Mouse (Mus musculus) Patski (cell line): Measurements from ENCODE around the gene Col27a1. TPM values are rescaled to one million over a fixed set of nuclear protein-coding genes. Genes with fewer than 3 reads are reported as not detected.
"Not testable (repeated sequence)": the region's sequence is repeated elsewhere in the genome, so short reads cannot be mapped to it uniquely, and the experiment has no call there.

ENCODE experiments used
- ATAC-seq: fragments of 100-300 bp; one replicate; pipeline ENCODE4 v1.8.0; 2021
- CTCF ChIA-PET: fragments of 350-600 bp; sonication (Branson Sonifier 250); formaldehyde crosslinking; loops from one replicate; lab custom pipeline; 2022; ENCODE audit warnings: inconsistent platforms; lab: Charles Lee
- POLR2A ChIA-PET: fragments of 350-600 bp; sonication (Branson Sonifier 250); formaldehyde crosslinking; loops from one replicate; lab custom pipeline; 2022; ENCODE audit warnings: antibody characterized with exemption, inconsistent platforms; lab: Charles Lee
- DNase-seq: peaks from one replicate; pipeline ENCODE4 v3.0.0-alpha.2; 2011; ENCODE audit warnings: low read depth, low spot score
- H3K27me3 ChIP-seq: fragments of 371-371 bp; one replicate; pipeline ENCODE4 v1.5.1; 2021
- CTCF ChIP-seq: fragments of 100-300 bp; IDR thresholded peaks from one replicate; pipeline ENCODE4 v1.5.1; 2021
- in situ Hi-C: fragments of 300-500 bp; cut with MboI; formaldehyde crosslinking; loops from 3 replicates; pipeline ENCODE4 v1.11.1; 2018; ENCODE audit warnings: low pct_unique_long_range_greater_than_20kb, mixed read lengths
- polyA plus RNA-seq: library from polyadenylated mRNA; unstranded; gene quantifications from one replicate; pipeline ENCODE4 v1.2.3, GENCODE M21; 2021

Gene Col27a1
- polyA plus RNA-seq, 1 experiment from 2014 or later = 4.2 TPM

DNA sequence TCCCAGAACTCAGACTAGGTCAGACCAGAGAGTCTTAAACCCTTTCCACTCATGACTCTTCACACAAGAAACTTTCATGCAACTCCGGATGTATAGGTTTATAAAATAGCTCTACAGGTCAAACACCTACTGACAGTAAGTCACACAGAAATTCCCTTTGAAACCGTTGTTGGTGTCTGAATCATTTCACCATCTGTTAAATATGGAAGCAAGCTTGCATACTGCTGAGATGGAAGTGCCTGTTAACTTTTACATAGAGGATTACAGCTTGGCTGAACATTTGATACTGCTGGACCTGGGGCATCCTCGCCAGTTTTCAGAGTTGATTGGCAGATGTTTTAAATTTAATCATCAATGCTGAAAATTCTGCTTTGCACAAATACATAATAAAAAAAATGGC lies 82.5 kb downstream of the Col27a1 start:
- DNase-seq = no peak
- TF ChIP-seq CTCF = no peak
- in situ Hi-C loops = no loop called here
- H3K27me3 ChIP-seq = no peaks in the 10 kb centered on the region
- ChIA-PET POLR2A (no interaction called here), CTCF (no interaction called here)
- no peak for ATAC-seq

DNA sequence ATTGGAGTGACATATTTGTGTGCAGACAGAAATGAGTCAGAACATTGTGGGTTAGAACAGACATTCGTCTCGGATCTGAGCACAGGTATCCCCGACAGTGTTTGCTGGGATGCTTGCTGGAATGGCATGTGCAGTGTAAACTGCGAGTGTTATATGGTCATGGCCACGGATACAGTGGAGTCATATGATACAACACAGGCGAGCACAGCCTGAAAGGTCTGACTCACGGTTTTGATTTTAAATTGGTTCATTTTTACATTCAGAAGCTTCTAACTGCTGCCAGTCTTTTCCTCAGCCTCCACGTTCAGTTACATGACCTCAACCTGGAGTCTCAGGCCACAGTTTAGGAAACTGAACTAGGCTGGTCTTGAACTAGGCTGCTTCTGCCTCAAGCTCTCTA lies 83.1 kb downstream of the Col27a1 start:
- ChIA-PET CTCF (interaction anchor here (1.0 kb wide), 1 partner anchor 80 kb away, joined by 3 read pairs; no protein-coding TSS in a partner anchor), POLR2A (no interaction called here)
- in situ Hi-C loops = no loop called here
- DNase-seq (no peak), ATAC-seq (no peak)
- no peaks in the 10 kb centered on the region for H3K27me3 ChIP-seq
- no peak for TF ChIP-seq CTCF

DNA sequence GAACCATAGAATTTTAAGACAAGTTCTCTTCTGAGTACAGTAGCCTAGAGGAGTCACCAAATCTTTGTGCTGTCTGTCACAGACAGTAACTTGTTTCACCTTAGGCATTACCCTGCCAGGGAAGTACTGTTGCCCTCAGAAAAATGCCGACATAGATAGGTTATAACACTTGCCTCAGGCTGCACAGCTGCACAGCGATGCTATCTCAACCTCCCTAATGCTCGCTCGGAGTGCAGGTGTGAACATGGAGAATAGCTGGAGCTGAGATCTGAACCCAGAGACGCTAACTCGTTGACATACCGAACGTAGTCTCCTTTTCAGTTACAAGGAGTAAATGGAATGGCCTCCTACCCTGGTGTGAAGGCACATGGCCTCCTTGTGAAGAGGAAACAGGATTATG lies 84.4 kb downstream of the Col27a1 start:
- no peak for TF ChIP-seq CTCF
- in situ Hi-C loops = no loop called here
- ATAC-seq = no peak
- ChIA-PET CTCF (interaction anchor here (1.0 kb wide), 1 partner anchor 82 kb away, joined by 3 read pairs; no protein-coding TSS in a partner anchor), POLR2A (no interaction called here)
- no peak for DNase-seq
- H3K27me3 ChIP-seq = no peaks in the 10 kb centered on the region

DNA sequence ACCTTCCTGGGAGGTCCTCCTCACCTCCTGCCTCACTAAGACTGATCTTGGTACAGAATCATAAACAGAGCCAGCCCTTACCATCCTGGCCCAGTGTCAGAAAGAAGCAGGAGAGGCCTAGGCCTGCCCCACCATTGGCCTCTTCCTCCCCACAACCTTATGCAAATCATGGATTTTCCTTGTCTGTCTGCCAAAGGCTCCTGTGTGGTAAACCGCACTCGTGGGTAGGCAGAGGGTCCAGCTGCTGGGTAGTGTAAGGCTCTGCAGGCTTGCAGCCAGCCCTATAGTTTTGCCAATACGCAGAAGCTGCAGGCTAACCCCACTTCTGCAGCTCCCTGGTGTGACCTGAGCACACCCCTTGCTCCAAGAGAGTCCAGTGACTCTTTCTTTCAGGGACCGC lies 88.8 kb downstream of the Col27a1 start:
- ChIA-PET POLR2A (no interaction called here), CTCF (no interaction called here)
- no peak for ATAC-seq
- TF ChIP-seq CTCF = no peak
- in situ Hi-C loops = no loop called here
- no peak for DNase-seq
- no peaks in the 10 kb centered on the region for H3K27me3 ChIP-seq

DNA sequence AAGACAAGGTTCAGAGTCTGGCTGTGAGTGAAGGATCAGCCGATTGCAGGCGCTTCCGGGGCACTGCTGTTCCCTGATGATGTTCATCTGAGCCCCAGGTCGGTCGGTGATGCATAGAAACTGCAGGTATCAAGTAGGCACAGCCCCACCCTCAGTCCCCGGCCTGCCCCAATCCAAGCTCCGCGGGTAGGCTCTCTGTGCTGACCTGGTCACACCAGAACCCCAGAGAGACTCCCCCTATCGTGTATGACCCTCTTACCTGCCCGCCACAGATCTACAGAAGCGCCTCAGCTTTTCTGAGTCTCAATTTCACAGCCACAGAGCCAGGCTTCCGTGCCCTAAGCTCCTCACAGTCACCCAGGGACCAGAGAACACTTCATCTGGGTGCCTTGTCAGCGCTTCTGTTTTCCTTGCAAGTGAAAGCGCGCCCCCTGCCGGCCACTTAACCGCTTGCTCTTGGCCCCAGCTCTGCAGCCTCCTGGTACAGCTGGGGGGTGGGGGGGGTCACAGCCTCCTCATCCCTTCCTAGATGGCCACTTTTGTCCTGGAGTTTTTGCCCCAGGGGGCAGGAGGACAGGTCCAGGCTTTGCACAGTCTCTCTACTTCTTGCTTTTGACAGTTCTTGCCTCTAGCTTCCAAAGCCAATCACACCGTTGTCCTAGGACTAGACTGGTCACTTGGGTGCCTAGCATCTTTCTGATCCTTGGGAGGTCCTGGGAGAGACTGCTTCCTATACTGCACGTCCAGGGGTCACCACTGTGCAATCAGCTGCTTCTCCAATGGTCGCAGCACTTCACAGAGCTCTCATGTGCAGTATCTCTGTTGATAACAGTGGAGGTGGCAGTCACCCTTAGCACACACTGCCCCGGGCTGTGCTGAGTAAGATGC lies 93.6 kb downstream of the Col27a1 start:
- ATAC-seq = no peak
- no peak for TF ChIP-seq CTCF

DNA sequence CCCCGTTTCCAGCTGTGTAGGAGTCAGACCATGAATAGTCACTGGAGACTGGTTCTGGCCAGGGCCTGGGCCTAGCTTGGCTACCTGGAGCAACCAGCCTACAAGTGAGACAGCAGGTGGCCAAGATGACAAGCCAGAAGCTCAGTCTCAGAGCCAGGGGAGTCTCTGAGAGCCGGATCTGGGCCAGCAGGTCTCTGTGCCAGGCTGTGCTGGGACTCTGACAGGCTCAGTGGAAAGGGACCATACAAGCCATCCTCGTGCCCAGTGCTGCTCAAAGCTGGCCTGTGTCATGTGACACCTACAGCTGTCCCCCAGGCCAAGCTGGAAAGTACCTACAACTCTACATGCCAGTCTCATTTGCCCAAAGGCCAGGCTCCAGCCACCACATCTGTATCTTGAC lies 94.5 kb downstream of the Col27a1 start:
- ChIA-PET CTCF (interaction anchor here (1.2 to 2.7 kb wide), 5 partner anchors 56 to 96 kb away, joined by 3 to 20 read pairs (median 5); no protein-coding TSS in a partner anchor), POLR2A (no interaction called here)
- DNase-seq = no peak
- H3K27me3 ChIP-seq = no peaks in the 10 kb centered on the region
- ATAC-seq = no peak
- TF ChIP-seq CTCF = no peak
- in situ Hi-C loops = loop anchor here (5.0 kb wide), 1 partner anchor 91 kb away; no protein-coding TSS in a partner anchor

More for the DNA sequence above, 93.6 kb downstream of the Col27a1 start:
- H3K27me3 ChIP-seq = no peaks in the 10 kb centered on the region
- DNase-seq = no peak
- ChIA-PET CTCF (interaction anchor here (0.7 to 2.7 kb wide), 12 partner anchors 8 to 126 kb away, joined by 3 to 20 read pairs (median 4); no protein-coding TSS in a partner anchor), POLR2A (interaction anchor here (1.2 kb wide), 1 partner anchor 91 kb away, joined by 3 read pairs; no protein-coding TSS in a partner anchor)
- in situ Hi-C loops = loop anchor here (5.0 kb wide), 1 partner anchor 90 kb away; no protein-coding TSS in a partner anchor

DNA sequence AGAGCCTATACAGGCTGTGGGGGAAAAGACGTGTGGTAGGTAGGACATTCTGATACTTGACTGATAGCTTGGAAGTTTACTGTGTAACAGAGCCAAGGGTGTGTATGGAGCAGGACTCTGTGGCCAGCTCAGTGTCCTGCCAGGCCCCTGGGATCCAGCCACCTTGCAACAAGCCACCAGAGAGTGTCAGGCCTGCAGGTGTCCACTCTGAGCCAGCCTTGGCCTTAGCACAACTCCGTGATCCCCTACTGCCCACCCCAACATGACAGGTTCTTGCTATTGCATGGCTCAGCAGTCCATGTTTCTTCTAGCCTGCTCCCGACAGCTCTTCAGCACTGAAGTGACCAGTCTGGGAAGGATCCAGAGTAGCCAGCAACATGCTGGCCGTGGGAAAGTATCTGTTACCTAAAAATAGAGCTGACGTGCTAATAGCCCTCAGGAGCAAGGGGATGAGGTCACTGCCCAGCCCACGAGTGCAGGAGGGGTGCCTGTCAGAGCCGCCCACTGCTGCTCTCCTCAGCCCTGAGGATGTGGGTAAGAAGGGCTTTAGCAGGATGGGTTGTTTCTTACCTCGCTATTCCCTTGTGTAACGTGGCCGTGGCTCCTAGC lies 96.5 kb downstream of the Col27a1 start:
- ChIA-PET CTCF (interaction anchor here (1.0 to 2.4 kb wide), 3 partner anchors 39 to 108 kb away, joined by 3 to 13 read pairs (median 3); partner anchors contain the start of gene Col27a1), POLR2A (no interaction called here)
- ATAC-seq (peak; percentile 74), DNase-seq (no peak)
- H3K27me3 ChIP-seq = no peaks in the 10 kb centered on the region
- in situ Hi-C loops = no loop called here
- TF ChIP-seq CTCF = no peak

DNA sequence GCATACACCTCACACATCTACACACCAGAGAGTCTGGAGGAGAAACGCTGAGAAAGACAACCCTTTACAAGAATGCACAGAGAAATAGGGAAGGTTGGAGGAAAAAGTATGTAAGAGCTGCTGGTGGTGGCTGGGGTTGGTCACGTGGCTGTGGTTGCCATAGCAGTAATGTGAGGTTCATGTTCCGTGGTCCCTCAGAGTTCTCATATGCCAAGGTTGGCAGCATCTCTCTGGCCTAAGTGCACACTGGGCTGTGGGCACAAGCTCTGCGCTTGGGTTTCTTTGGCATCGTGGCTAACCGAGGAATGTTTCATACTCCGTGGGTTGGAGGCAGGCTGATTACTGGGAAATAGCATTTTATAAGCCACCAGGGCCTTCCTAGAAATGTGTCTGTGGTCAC lies 97.6 kb downstream of the Col27a1 start:
- ChIA-PET CTCF (interaction anchor here (1.0 to 2.4 kb wide), 3 partner anchors 51 to 110 kb away, joined by 3 to 13 read pairs (median 3); partner anchors contain the start of gene Col27a1), POLR2A (interaction anchor here (0.6 kb wide), 1 partner anchor 122 kb away, joined by 3 read pairs; no protein-coding TSS in a partner anchor)
- in situ Hi-C loops = no loop called here
- ATAC-seq (no peak), DNase-seq (no peak)
- H3K27me3 ChIP-seq = no peaks in the 10 kb centered on the region
- TF ChIP-seq CTCF = no peak

DNA sequence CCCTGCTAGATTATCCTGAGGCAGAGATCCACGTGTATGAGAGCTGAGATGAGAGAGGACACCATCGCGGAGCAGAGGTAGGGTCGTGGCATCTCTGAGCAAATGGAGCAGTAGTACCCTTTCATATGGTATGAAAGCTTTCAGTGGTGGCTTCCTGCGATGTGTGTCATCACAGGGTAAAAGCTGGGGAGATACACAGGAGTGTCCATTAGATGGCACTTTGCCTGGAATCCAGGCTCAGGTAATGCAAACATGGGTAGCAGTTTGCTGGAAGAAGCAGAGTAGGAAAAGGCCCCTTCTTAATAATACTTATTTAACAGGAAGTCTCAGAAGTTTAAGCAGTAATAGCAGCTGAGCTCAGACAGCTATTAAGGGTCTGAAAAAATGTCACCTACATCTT lies 100.3 kb downstream of the Col27a1 start:
- no peaks in the 10 kb centered on the region for H3K27me3 ChIP-seq
- no peak for ATAC-seq
- CTCF ChIA-PET = interaction anchor here (1.5 to 2.2 kb wide), 2 partner anchors 92 to 99 kb away, joined by 4 to 9 read pairs; no protein-coding TSS in a partner anchor
- in situ Hi-C loops = no loop called here
- TF ChIP-seq CTCF = no peak
- POLR2A ChIA-PET = no interaction called here
- no peak for DNase-seq

DNA sequence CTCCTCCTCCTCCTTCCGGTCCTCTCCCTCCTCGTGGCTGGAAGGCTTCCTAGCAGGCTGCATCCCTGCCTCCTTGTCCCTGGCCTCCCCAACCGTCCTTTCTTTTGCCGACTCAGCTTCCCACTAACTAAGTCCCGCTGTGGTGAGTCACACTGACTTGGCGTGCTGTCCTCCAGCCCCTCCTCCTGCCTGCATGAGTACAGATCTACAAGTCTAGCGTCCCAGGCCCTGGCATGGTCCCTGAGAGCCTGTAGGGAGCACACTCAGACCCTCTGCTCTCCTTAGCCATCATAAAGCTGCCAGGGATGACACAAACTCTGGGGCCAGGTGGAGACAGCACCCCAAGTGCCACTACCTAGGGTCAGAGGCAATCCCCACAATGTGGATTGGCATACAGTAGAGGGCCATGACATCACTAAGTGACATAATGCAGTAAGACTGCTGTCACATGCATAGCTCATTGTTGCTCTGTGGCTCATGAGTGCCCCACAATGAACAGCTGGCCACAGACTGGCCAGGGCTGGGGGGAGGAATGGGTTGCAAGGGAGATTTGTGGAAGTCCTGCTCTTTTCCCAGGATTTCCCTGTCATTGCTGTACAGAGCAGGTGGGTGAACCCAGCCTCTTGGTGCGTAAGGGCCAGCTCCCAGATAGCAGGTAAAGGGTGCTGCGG lies 102.4 kb downstream of the Col27a1 start:
- POLR2A ChIA-PET = no interaction called here
- in situ Hi-C loops = loop anchor here (5.0 kb wide), 1 partner anchor 154 kb away; no protein-coding TSS in a partner anchor
- no peaks in the 10 kb centered on the region for H3K27me3 ChIP-seq
- TF ChIP-seq CTCF = no peak
- CTCF ChIA-PET = interaction anchor here (1.2 to 1.3 kb wide), 3 partner anchors 9 to 148 kb away, joined by 3 read pairs; no protein-coding TSS in a partner anchor
- peak; percentile 65 for ATAC-seq
- no peak for DNase-seq

DNA sequence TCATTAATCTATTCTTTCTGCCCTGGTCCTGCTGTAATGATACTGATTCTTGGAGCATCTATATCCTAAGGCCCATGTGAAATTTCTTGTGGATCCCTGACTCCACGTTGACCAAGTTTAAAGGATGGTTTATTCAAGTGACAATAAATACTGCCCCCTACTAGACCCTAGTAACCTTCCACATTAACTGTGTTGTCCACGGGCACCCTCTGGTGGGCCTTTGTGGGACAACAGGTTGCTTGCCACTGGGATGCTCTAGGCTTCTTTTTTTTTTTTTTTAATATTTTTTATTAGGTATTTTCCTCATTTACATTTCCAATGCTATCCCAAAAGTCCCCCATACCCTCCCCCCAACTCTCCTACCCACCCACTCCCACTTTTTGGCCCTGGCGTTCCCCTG lies 105.8 kb downstream of the Col27a1 start:
- CTCF ChIA-PET = interaction anchor here (0.6 to 2.3 kb wide), 6 partner anchors 53 to 161 kb away, joined by 3 to 13 read pairs (median 5); partner anchors contain the start of gene Kif12
- POLR2A ChIA-PET, H3K27me3 ChIP-seq, DNase-seq, ATAC-seq: not testable (repeated sequence)
- in situ Hi-C loops = loop anchor here (5.0 kb wide), 1 partner anchor 157 kb away; no protein-coding TSS in a partner anchor
